Mouse (Mus musculus) olfactory bulb, adult 2 months (tissue): ENCODE measurements around the gene Lrrc3c. TPM values are rescaled to one million over a fixed set of nuclear protein-coding genes. Genes with fewer than 3 reads are reported as not detected.
"Not testable (repeated sequence)": the region's sequence is repeated elsewhere in the genome, so short reads cannot be mapped to it uniquely, and the experiment has no call there.

Experiments used
- H3K27ac ChIP-seq: fragments of 200-500 bp; 2 replicates; pipeline ENCODE4 v1.5.1; 2012; ENCODE audit warnings: low read depth, low read length; ENCODE audit not compliant: insufficient read depth
- H3K4me1 ChIP-seq: fragments of 200-500 bp; 2 replicates; pipeline ENCODE4 v1.6.1; 2012; ENCODE audit warnings: low read length; ENCODE audit not compliant: control insufficient read depth, insufficient read depth
- H3K4me3 ChIP-seq: fragments of 200-500 bp; 2 replicates; pipeline ENCODE4 v1.5.1; 2012; ENCODE audit warnings: mild to moderate bottlenecking, low read depth, low read length, moderate library complexity; ENCODE audit not compliant: insufficient read depth
- CTCF ChIP-seq: fragments of 200-500 bp; IDR thresholded peaks from 2 replicates; pipeline ENCODE4 v1.5.1; 2012; ENCODE audit warnings: low read depth, mild to moderate bottlenecking, low read length, moderate library complexity; ENCODE audit not compliant: insufficient read depth
- POLR2A ChIP-seq: fragments of 200-500 bp; IDR thresholded peaks from 2 replicates; pipeline ENCODE4 v1.6.1; 2012; ENCODE audit warnings: mild to moderate bottlenecking, low read depth, low read length, moderate library complexity; ENCODE audit not compliant: insufficient read depth
- WGBS: fragments of 180-500 bp; shearing (Covaris S2); methylation state at CpG from one replicate; pipeline ENCODE4 v1.1.7; 2018; 5-methylcytosine and 5-hydroxymethylcytosine counted together
- polyA plus RNA-seq: library from polyadenylated mRNA; stranded (reverse); fragments of >200 nt; gene quantifications from 2 replicates; pipeline ENCODE4 v1.2.4, GENCODE M21; 2012; ENCODE audit warnings: low replicate concordance; ENCODE audit not compliant: missing spikeins, insufficient read depth, insufficient read length

The Lrrc3c gene
- polyA plus RNA-seq, 1 experiment, result not detected

DNA sequence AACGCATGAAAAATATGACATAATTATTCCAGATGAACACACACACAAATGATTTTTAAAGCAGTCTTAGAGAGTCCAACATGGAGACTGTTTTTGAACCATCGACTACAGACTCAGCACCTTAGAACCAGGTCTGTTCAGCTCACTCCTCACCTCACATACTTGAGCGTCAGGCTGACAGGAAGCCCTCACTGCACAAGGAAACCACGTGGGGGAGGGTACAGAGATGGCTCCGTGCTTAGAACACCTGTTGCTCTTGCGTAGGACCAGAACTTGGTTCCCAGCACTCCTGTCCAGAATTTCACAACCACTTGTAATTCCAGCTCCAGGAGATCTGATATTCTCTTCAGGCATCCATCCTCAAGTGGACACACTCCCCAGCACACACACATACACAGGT lies 3.1 kb upstream of the Lrrc3c start:
- 71% methylated on average over 6 of the region's 6 CpGs for WGBS
- TF ChIP-seq CTCF, result no peak
- TF ChIP-seq POLR2A, result no peak

DNA sequence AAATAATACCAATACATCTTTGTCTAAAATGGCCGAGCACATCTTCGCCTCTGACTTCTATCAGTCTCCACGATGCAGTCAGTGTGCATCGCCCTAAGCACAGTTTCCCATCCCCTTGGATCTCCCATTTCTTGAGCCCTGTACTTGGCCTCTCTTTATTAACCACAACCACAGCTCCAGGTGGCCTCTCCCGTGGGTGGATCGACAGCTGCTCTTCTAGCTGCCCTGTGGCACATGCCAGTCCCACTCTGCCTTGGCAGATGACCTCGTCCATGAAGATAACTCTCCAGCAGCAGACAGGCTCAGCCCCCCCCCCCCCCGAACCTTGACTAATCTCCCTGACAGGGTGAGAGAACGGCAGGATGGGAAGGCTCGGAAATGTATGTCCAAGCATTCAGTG lies 2.6 kb upstream of the Lrrc3c start:
- H3K27ac ChIP-seq, result no peak overlapping the region
- no peaks in the 10 kb centered on the region for H3K4me1 ChIP-seq
- H3K4me3 ChIP-seq, result no peak overlapping the region
- WGBS, result 78% methylated on average over 10 of the region's 10 CpGs
- TF ChIP-seq POLR2A (no peak), CTCF (no peak)

More for the DNA sequence above, 3.1 kb upstream of the Lrrc3c start:
- H3K27ac ChIP-seq, result no peak overlapping the region
- H3K4me3 ChIP-seq, result no peak overlapping the region
- H3K4me1 ChIP-seq, result no peaks in the 10 kb centered on the region

DNA sequence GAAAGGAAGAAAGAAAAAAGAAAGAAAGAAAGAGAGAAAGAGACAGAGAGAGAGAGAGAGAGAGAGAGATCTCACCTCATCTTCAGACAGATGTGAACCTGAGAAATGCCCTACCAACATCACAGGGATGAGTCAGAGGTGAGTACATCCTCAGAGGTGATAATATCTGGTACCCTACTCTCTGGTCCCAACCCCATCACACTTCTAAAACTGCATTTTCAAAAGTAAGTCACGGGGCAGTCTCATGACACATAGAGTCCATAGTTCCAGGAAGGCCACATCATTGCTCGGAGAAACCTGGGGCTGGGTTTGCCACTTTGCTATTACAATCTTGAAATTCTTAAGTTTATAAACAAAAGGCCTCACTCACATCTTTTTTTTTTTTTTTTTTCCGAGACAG lies 2.1 kb upstream of the Lrrc3c start:
- Histone ChIP-seq H3K4me3 (no peak overlapping the region), H3K27ac (no peak overlapping the region), H3K4me1 (no peaks in the 10 kb centered on the region)
- TF ChIP-seq CTCF (no peak), POLR2A (no peak)
- WGBS, result 73% methylated on average over 3 of the region's 3 CpGs

DNA sequence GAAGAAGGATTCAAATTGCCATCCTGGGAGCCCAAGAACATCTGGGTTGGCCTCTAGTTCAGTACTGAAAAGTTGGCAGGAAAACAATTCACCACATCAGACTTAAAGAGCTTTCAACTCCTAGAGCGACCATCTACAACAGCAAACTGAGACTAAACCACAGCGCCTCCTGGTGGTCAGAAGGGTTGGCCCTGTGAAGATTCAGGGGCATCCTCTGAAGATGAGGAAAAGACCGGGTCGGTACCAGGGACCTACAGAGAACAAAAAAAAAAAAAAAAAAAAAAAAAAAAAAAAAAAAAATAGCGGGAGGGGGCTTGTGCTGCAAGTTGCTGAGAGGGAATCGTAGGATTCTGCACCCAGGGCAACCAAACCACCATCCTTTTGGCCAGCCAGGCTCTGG lies 728 bp upstream of the Lrrc3c start:
- Histone ChIP-seq H3K27ac (no peak overlapping the region), H3K4me3 (no peak overlapping the region), H3K4me1 (peaks cover 3% of the 10 kb centered on the region; the same call in 1 of the 2 replicates)
- TF ChIP-seq CTCF (no peak), POLR2A (no peak)
- 34% methylated on average over 5 of the region's 6 CpGs for WGBS

DNA sequence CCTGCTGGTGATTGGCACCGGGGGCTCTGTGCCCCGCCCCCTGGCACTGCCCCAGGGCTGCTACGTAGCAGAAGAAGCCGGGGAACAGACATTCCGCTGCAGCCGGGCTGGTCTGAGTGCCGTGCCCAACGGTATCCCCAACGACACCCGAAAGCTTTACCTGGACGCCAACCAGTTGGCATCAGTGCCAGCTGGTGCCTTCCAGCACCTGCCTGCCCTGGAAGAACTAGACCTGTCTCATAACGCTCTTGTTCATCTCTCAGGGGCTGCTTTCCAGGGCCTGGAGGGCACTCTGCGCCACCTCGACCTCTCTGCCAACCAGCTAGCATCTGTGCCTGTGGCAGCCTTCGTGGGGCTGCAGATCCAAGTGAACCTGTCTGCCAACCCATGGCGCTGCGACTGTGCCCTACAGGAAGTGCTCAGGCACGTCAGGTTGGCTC lies 780 bp downstream of the Lrrc3c start:
- TF ChIP-seq CTCF (no peak), POLR2A (no peak)
- Histone ChIP-seq H3K4me1 (peaks cover 3% of the 10 kb centered on the region; the same call in 1 of the 2 replicates), H3K27ac (no peak overlapping the region), H3K4me3 (no peak overlapping the region)
- WGBS, result 28% methylated on average over 18 of the region's 18 CpGs

DNA sequence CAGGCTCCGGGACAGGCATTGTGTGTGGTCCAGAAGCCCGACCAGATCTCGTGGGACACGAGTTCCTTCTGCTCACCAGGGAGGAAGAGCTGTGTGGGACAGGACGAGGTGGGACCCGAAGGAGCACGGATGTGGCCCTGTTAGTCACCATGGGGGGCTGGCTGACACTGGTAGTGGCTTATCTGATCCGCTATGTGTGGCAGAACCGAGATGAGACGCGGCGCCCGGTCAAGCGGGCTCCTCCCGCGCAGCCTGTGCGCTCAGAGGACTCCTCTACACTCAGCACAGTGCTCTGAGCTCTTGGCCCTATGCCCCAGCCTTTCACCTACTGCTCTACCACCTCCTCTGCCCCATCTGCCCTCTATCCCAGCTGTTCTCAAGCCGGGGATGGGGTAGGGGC lies 1.2 kb downstream of the Lrrc3c start:
- Histone ChIP-seq H3K27ac (no peak overlapping the region), H3K4me1 (peaks cover 3% of the 10 kb centered on the region; the same call in 1 of the 2 replicates), H3K4me3 (no peak overlapping the region)
- TF ChIP-seq CTCF (no peak), POLR2A (no peak)
- WGBS, result 48% methylated on average over 18 of the region's 18 CpGs

DNA sequence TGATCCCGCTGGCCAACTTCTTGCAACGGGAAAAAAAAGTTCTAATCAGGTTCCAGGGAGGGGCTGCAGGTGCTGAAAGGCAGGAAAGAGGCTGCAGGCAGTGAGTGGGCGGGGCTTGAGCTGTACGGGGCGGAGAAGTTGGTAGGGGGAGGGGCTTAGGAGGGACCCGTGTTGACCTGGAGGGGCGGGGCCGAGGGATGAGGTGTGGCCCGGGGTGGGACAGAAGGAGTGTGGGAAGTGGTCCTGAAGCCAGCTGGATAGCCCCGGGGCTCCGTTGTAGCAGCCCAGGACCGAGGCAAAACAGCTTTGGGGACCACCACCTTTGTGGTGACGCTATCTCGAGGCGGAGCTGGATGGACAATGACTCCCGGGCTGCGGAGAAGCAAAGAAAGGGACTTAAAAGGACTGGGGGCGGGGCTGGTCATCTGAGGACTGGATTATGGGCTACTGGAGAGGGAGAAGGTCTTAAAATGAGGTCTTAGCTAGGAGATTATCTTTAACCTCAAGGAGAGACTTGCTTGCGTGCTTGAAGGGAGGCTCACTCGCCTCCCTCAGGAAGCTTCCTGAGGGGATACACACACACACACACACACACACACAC lies 4.1 kb downstream of the Lrrc3c start:
- 4% methylated on average over 20 of the region's 20 CpGs for WGBS
- H3K4me1 ChIP-seq, result peaks cover 3% of the 10 kb centered on the region; the same call in 1 of the 2 replicates
- no peak overlapping the region for H3K27ac ChIP-seq
- no peak for TF ChIP-seq POLR2A
- no peak for TF ChIP-seq CTCF
- H3K4me3 ChIP-seq, result no peak overlapping the region

DNA sequence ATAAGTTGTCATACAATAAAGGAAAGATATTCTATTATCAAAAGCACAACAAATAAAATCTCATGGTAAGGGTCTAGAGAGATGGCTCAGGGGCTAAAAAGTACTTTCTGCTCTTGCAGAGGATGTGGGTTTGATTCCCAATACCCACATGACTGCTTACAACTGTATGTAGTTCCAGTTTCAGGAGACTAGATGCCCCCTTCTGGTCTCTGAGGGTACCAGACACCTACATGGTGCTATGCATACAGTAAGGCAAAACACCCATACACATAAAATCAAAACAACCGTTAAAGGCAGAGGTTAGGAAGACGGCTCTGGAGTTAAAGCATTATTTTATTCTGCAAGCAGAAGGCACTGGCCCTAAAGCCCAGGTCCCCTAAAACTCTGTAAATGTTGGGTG lies 5.9 kb downstream of the Lrrc3c start:
- Histone ChIP-seq H3K27ac (no peak overlapping the region), H3K4me3 (no peak overlapping the region), H3K4me1 (peaks cover 3% of the 10 kb centered on the region; the same call in 1 of the 2 replicates)
- WGBS, result 88% methylated on average over 2 of the region's 2 CpGs
- TF ChIP-seq POLR2A, result no peak
- no peak for TF ChIP-seq CTCF

DNA sequence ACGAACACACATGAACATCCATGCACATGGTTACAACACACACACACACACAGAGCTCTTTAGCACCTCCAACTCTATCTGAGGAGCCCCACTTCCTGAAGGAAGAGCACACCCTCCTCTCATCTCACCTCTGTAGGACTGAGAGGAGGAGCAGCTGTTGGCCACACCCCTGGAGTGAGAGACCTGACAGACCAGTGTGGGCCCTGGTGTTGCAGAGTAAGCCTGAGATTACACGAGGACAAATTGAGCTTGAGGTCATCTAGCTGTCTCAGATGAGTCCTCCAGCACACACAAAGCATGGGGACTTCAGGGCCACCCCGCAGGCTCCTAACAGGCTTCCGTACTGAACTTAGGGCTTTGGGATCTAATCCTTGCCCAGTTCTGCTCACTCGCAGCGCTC lies 6.8 kb downstream of the Lrrc3c start:
- not testable (repeated sequence) for H3K4me3 ChIP-seq, H3K27ac ChIP-seq, H3K4me1 ChIP-seq
- whole genome bisulfite sequencing, result 73% methylated on average over 6 of the region's 6 CpGs

DNA sequence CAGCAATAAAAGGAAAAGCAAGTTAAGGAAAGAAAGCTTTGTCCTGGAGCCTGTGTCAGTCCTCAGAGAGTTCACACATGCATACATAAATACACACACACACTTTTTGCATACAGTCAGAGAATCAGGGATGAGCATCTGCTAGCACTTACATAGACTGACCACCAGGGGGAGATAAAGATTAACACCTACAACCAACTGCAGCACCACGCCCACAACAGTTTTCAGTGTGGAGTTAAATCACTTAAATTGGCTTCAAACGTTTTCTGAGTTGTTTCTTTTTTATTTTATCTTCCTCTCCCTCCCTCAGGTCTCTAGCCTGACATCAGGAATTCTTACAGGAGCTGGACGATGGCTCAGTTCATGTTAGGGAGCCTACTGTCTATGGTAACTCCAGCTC lies 8.7 kb downstream of the Lrrc3c start:
- TF ChIP-seq POLR2A, result no peak
- TF ChIP-seq CTCF, result no peak
- Histone ChIP-seq H3K4me1 (peaks cover 3% of the 10 kb centered on the region; the same call in 1 of the 2 replicates), H3K27ac (no peak overlapping the region), H3K4me3 (no peak overlapping the region)
- WGBS, result 7% methylated on average over 3 of the region's 3 CpGs
